Mouse (Mus musculus) MEL (cell line): Measurements from ENCODE around the gene Bola3. TPM values are rescaled to one million over a fixed set of nuclear protein-coding genes. Genes with fewer than 3 reads are reported as not detected.

Source experiments
- DNase-seq: peaks from one replicate; pipeline ENCODE4 v3.0.0; 2011; ENCODE audit warnings: low read depth, low spot score
- H3K27ac ChIP-seq: 2 replicates; pipeline ENCODE4 v1.5.1; 2012; ENCODE audit warnings: low read depth, mild to moderate bottlenecking, control low read depth, low read length, moderate library complexity; ENCODE audit not compliant: control insufficient read depth
- H3K27me3 ChIP-seq, 2 experiments: fragments of 150-350 bp in 1 of 2; sonication (generic) in 1 of 2; 2 replicates each; pipeline ENCODE4 v1.6.1; 2012; ENCODE audit warnings: low read length in 2 of 2, mild to moderate bottlenecking in 2 of 2, improper control_type of control experiment in 1 of 2, moderate library complexity in 1 of 2; ENCODE audit not compliant: insufficient read depth in 2 of 2, control insufficient read depth in 1 of 2
- H3K36me3 ChIP-seq, 2 experiments: 2 replicates each; pipeline ENCODE4 v1.6.1; 2012 to 2014; ENCODE audit warnings: low read length in 2 of 2, improper control_type of control experiment in 1 of 2, inconsistent platforms in 1 of 2, mild to moderate bottlenecking in 1 of 2; ENCODE audit not compliant: insufficient read depth in 2 of 2, control insufficient read depth in 1 of 2
- H3K4me1 ChIP-seq, 2 experiments: fragments of 150-350 bp in 1 of 2; sonication (generic) in 1 of 2; 2 replicates each; pipeline ENCODE4 v1.6.1; 2012; ENCODE audit warnings: low read length in 2 of 2, improper control_type of control experiment in 1 of 2, mild to moderate bottlenecking in 1 of 2; ENCODE audit not compliant: insufficient read depth in 2 of 2, control insufficient read depth in 1 of 2
- H3K4me3 ChIP-seq, 2 experiments: fragments of 150-350 bp in 1 of 2; sonication (generic) in 1 of 2; 2 replicates each; pipeline ENCODE4 v1.5.1; 2012; ENCODE audit warnings: low read depth in 2 of 2, low read length in 2 of 2, mild to moderate bottlenecking in 2 of 2, moderate library complexity in 2 of 2, control low read depth in 1 of 2, improper control_type of control experiment in 1 of 2; ENCODE audit not compliant: control insufficient read depth in 1 of 2, insufficient read depth in 1 of 2
- H3K79me2 ChIP-seq: 2 replicates; pipeline ENCODE4 v1.6.1; 2012; ENCODE audit warnings: mild to moderate bottlenecking, low read length, moderate library complexity; ENCODE audit not compliant: control insufficient read depth, poor library complexity, insufficient read depth
- H3K9ac ChIP-seq: 2 replicates; pipeline ENCODE4 v1.6.1; 2012; ENCODE audit warnings: low read depth, mild to moderate bottlenecking, control low read depth, low read length, moderate library complexity; ENCODE audit not compliant: control insufficient read depth, poor library complexity, severe bottlenecking
- H3K9me3 ChIP-seq: fragments of 150-350 bp; sonication (generic); replicated peaks from 2 replicates; pipeline ENCODE4 v1.6.1; 2012; ENCODE audit warnings: mild to moderate bottlenecking, low read length, improper control_type of control experiment, moderate library complexity; ENCODE audit not compliant: insufficient read depth
- BHLHE40 ChIP-seq: IDR thresholded peaks from 2 replicates; pipeline ENCODE4 v1.6.1; 2012; ENCODE audit warnings: low read depth, mild to moderate bottlenecking, inconsistent platforms, low read length, improper control_type of control experiment, borderline replicate concordance
- CTCF ChIP-seq, 3 experiments: IDR thresholded peaks in 2 of 3; conservative IDR thresholded peaks in 1 of 3; 2 replicates each; pipeline ENCODE4 v1.5.1; 2011 to 2012; ENCODE audit warnings: low read length in 3 of 3, low read depth in 2 of 3, mild to moderate bottlenecking in 2 of 3, improper control_type of control experiment in 1 of 3, inconsistent platforms in 1 of 3, mixed read lengths in 1 of 3, moderate library complexity in 1 of 3; ENCODE audit not compliant: control insufficient read depth in 1 of 3, insufficient read depth in 1 of 3, poor library complexity in 1 of 3, severe bottlenecking in 1 of 3
- ELF1 ChIP-seq: IDR thresholded peaks from 2 replicates; pipeline ENCODE4 v1.6.1; 2014; ENCODE audit warnings: low read depth, mild to moderate bottlenecking, inconsistent platforms, low read length, improper control_type of control experiment, moderate library complexity
- ETS1 ChIP-seq: IDR thresholded peaks from 2 replicates; pipeline ENCODE4 v1.6.1; 2012; ENCODE audit warnings: low read depth, mild to moderate bottlenecking, inconsistent platforms, low read length, improper control_type of control experiment, moderate library complexity
- GATA1 ChIP-seq: IDR thresholded peaks from 2 replicates; pipeline ENCODE4 v1.6.1; 2011; ENCODE audit warnings: low read depth, low read length, improper control_type of control experiment
- HCFC1 ChIP-seq: IDR thresholded peaks from 2 replicates; pipeline ENCODE4 v1.6.1; 2012; ENCODE audit warnings: low read depth, mild to moderate bottlenecking, inconsistent platforms, low read length, improper control_type of control experiment, moderate library complexity
- JUND ChIP-seq: IDR thresholded peaks from 2 replicates; pipeline ENCODE4 v1.6.1; 2011; ENCODE audit warnings: low read depth, mild to moderate bottlenecking, improper control_type of control experiment, low read length
- KAT2A ChIP-seq: conservative IDR thresholded peaks from 2 replicates; pipeline ENCODE4 v1.6.1; 2012; ENCODE audit warnings: low read depth, low read length, improper control_type of control experiment, inconsistent platforms
- MAFK ChIP-seq: IDR thresholded peaks from 2 replicates; pipeline ENCODE4 v1.6.1; 2011; ENCODE audit warnings: low read depth, mild to moderate bottlenecking, low read length, improper control_type of control experiment, borderline replicate concordance
- MAZ ChIP-seq: IDR thresholded peaks from 2 replicates; pipeline ENCODE4 v1.6.1; 2012; ENCODE audit warnings: low read depth, mild to moderate bottlenecking, inconsistent platforms, low read length, improper control_type of control experiment
- MEF2A ChIP-seq: IDR thresholded peaks from 2 replicates; pipeline ENCODE4 v1.6.1; 2014; ENCODE audit warnings: low read depth, mild to moderate bottlenecking, inconsistent platforms, low read length, improper control_type of control experiment; ENCODE audit not compliant: poor library complexity, insufficient replicate concordance, severe bottlenecking; ENCODE audit errors: extremely low read depth
- MXI1 ChIP-seq: IDR thresholded peaks from 2 replicates; pipeline ENCODE4 v1.6.1; 2011; ENCODE audit warnings: mild to moderate bottlenecking, low read depth, low read length, improper control_type of control experiment
- MYC ChIP-seq: IDR thresholded peaks from 2 replicates; pipeline ENCODE4 v1.6.1; 2011; ENCODE audit warnings: low read depth, mild to moderate bottlenecking, low read length, improper control_type of control experiment, moderate library complexity
- NELFE ChIP-seq: IDR thresholded peaks from 2 replicates; pipeline ENCODE4 v1.6.1; 2011; ENCODE audit warnings: low read depth, low read length, improper control_type of control experiment
- NRF1 ChIP-seq: IDR thresholded peaks from 2 replicates; pipeline ENCODE4 v1.6.1; 2014; ENCODE audit warnings: low read depth, mild to moderate bottlenecking, inconsistent platforms, low read length, improper control_type of control experiment, moderate library complexity; ENCODE audit not compliant: poor library complexity, insufficient read depth, severe bottlenecking
- POLR2A ChIP-seq, 2 experiments: IDR thresholded peaks; 2 replicates each; pipeline ENCODE4 v1.6.1; 2011 to 2012; ENCODE audit warnings: low read length in 2 of 2, mild to moderate bottlenecking in 2 of 2, control low read depth in 1 of 2, improper control_type of control experiment in 1 of 2, low read depth in 1 of 2, moderate library complexity in 1 of 2; ENCODE audit not compliant: control insufficient read depth in 1 of 2, insufficient read depth in 1 of 2, poor library complexity in 1 of 2
- RAD21 ChIP-seq: IDR thresholded peaks from 2 replicates; pipeline ENCODE4 v1.6.1; 2011; ENCODE audit warnings: mild to moderate bottlenecking, low read depth, low read length, improper control_type of control experiment
- RCOR1 ChIP-seq: IDR thresholded peaks from 2 replicates; pipeline ENCODE4 v1.6.1; 2012; ENCODE audit warnings: low read depth, mild to moderate bottlenecking, inconsistent platforms, low read length, improper control_type of control experiment
- SIN3A ChIP-seq: IDR thresholded peaks from 2 replicates; pipeline ENCODE4 v1.6.1; 2012; ENCODE audit warnings: low read length, improper control_type of control experiment, inconsistent platforms
- TBP ChIP-seq: IDR thresholded peaks from 2 replicates; pipeline ENCODE4 v1.8.0; 2011; ENCODE audit warnings: low read depth, low read length, improper control_type of control experiment
- UBTF ChIP-seq: IDR thresholded peaks from 2 replicates; pipeline ENCODE4 v1.6.1; 2012; ENCODE audit warnings: low read depth, mild to moderate bottlenecking, inconsistent platforms, low read length, improper control_type of control experiment, moderate library complexity, borderline replicate concordance; ENCODE audit not compliant: insufficient read depth
- USF2 ChIP-seq, 2 experiments: IDR thresholded peaks; 2 replicates each; pipeline ENCODE4 v1.6.1; 2011 to 2012; ENCODE audit warnings: improper control_type of control experiment in 2 of 2, low read length in 2 of 2, borderline replicate concordance in 1 of 2, inconsistent platforms in 1 of 2, low read depth in 1 of 2, mild to moderate bottlenecking in 1 of 2; ENCODE audit not compliant: insufficient read depth in 1 of 2
- ZC3H11A ChIP-seq: IDR thresholded peaks from 2 replicates; pipeline ENCODE4 v1.6.1; 2012; ENCODE audit warnings: low read depth, mild to moderate bottlenecking, inconsistent platforms, low read length, improper control_type of control experiment
- ZKSCAN1 ChIP-seq: IDR thresholded peaks from 2 replicates; pipeline ENCODE4 v1.6.1; 2012; ENCODE audit warnings: low read depth, mild to moderate bottlenecking, inconsistent platforms, low read length, improper control_type of control experiment, moderate library complexity
- ZMIZ1 ChIP-seq: IDR thresholded peaks from 2 replicates; pipeline ENCODE4 v1.6.1; 2012; ENCODE audit warnings: low read depth, mild to moderate bottlenecking, inconsistent platforms, low read length, improper control_type of control experiment, moderate library complexity
- ZNF384 ChIP-seq: IDR thresholded peaks from 2 replicates; pipeline ENCODE4 v1.6.1; 2012; ENCODE audit warnings: low read depth, mild to moderate bottlenecking, inconsistent platforms, low read length, improper control_type of control experiment
- polyA plus RNA-seq, 2 experiments: library from polyadenylated mRNA; stranded (reverse) in 1 of 2; unstranded in 1 of 2; fragments of >175 nt in 1 of 2; fragments of >200 nt in 1 of 2; gene quantifications; 2 replicates each; pipeline versions ENCODE4 v1.2.1 to v1.2.4; 2012; ENCODE audit warnings: low replicate concordance in 2 of 2, low read depth in 1 of 2; ENCODE audit not compliant: insufficient read length in 2 of 2, insufficient read depth in 1 of 2, missing spikeins in 1 of 2
- total RNA-seq: library from RNA; depleted of rRNA; stranded (reverse); fragments of 300-350 nt; gene quantifications from 2 replicates; pipeline ENCODE4 v1.2.3, GENCODE M21; 2012

The Bola3 gene
- total and polyA plus RNA-seq, 3 experiments: 55.2 to 211 TPM; not detected in 1

DNA sequence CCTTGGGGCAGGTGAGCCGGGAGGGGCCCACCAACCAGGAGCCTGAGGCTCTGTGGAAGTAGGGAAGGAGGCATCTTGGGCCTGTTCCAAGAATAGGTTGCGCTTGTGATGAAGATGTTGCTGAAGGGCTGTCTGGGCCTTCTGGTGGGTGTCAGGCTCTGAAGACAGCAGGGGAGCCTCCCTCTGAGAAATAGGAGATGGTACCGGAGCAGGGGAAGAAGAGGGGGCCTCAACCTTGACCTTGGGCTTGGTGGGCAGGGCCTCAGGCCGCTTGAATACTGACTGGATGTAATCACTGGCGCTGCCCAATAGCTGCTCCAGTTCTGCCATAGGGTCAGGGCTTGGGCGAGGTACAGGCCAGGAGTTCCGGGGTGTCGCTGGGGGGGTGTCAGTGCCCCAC is 54.5 kb downstream of the Bola3 start:
- DNase-seq: no peak
- Histone ChIP-seq H3K27me3 (no peaks in the 10 kb centered on the region), H3K79me2 (no peaks in the 10 kb centered on the region), H3K9me3 (no peaks in the 10 kb centered on the region), H3K4me3 (no peak overlapping the region), H3K27ac (no peak overlapping the region), H3K36me3 (peaks cover 0 to 21% of the 10 kb centered on the region in 2 experiments; a peak in 2 of 4 replicates), H3K9ac (no peak overlapping the region)
- no peak for TF ChIP-seq MXI1
- TF ChIP-seq ZKSCAN1: no peak
- TF ChIP-seq ELF1: no peak
- TF ChIP-seq JUND: no peak
- no peak for TF ChIP-seq RAD21
- TF ChIP-seq USF2 (IDR thresholded peaks at IDR 0.05; ENCODE audit: borderline replicate concordance in 1 of 2, insufficient read depth in 1 of 2, low read depth in 1 of 2, low read length in 2 of 2): no peak
- no peak for TF ChIP-seq ZNF384
- TF ChIP-seq ZC3H11A: no peak
- TF ChIP-seq TBP: no peak
- no peak for TF ChIP-seq NELFE
- TF ChIP-seq UBTF: no peak
- no peak for TF ChIP-seq KAT2A
- TF ChIP-seq, all 39 proteins: peak for 0
- H3K4me1 ChIP-seq: no peaks in the 10 kb centered on the region

DNA sequence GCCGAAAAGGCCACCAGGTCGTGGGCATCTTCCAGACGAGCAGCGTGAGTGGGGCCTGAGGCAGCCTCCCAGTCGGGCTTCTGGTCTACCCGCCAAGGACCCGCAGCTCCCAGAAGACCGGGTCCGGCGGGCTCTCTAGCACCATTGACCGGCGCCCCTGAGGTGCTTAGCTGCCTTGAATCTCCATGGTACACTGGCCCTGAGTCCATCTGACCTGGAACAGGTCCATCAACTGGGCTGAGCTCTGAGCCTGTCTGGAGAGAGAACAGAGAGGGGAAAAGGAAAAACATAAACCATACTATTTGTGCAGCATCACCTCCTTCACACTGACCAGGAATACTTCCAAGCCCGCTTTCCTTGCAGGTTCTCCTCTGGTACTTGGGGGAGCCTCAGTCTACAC is 55.6 kb downstream of the Bola3 start:
- TF ChIP-seq MYC: no peak
- TF ChIP-seq HCFC1: no peak
- no peak for TF ChIP-seq ELF1
- no peak for TF ChIP-seq ETS1
- no peak for TF ChIP-seq JUND
- no peak for TF ChIP-seq MAZ
- no peak for TF ChIP-seq NRF1
- TF ChIP-seq MEF2A: no peak
- no peak for TF ChIP-seq MXI1
- no peak for TF ChIP-seq MAFK
- TF ChIP-seq ZMIZ1: no peak
- no peak for TF ChIP-seq RCOR1
- TF ChIP-seq SIN3A: no peak
- no peak for TF ChIP-seq POLR2A (IDR thresholded peaks at IDR 0.05; ENCODE audit: control insufficient read depth in 1 of 2, insufficient read depth in 1 of 2, low read depth in 1 of 2, low read length in 2 of 2, poor library complexity in 1 of 2)
- TF ChIP-seq USF2 (IDR thresholded peaks at IDR 0.05; ENCODE audit: borderline replicate concordance in 1 of 2, insufficient read depth in 1 of 2, low read depth in 1 of 2, low read length in 2 of 2): no peak
- no peak for TF ChIP-seq CTCF (IDR thresholded peaks at IDR 0.05 in 2 of 3, conservative IDR thresholded peaks at IDR 0.05 in 1 of 3; ENCODE audit: control insufficient read depth in 1 of 3, insufficient read depth in 1 of 3, low read depth in 2 of 3, low read length in 3 of 3, poor library complexity in 1 of 3, severe bottlenecking in 1 of 3)
- TF ChIP-seq BHLHE40: no peak
- no peak for TF ChIP-seq GATA1
- H3K27ac ChIP-seq: no peak overlapping the region
- DNase-seq: no peak
- H3K27me3 ChIP-seq: no peaks in the 10 kb centered on the region
- H3K36me3 ChIP-seq: peaks cover 3 to 17% of the 10 kb centered on the region in 2 experiments
- H3K9me3 ChIP-seq: no peaks in the 10 kb centered on the region
- no peak overlapping the region for H3K9ac ChIP-seq
- H3K79me2 ChIP-seq: no peaks in the 10 kb centered on the region
- no peak overlapping the region for H3K4me3 ChIP-seq
- no peaks in the 10 kb centered on the region for H3K4me1 ChIP-seq
